Mouse (Mus musculus) gastrocnemius, postnatal 36 days (tissue): Measurements from ENCODE around the gene Tbata. TPM values are rescaled to one million over a fixed set of nuclear protein-coding genes. Genes with fewer than 3 reads are reported as not detected.

ENCODE experiments used
- DNase-seq, 2 experiments: peaks; one replicate each; pipeline ENCODE4 v3.0.0; 2022
- intact Hi-C: fragments of 180-260 bp; cut with DNase I; formaldehyde crosslinking; loops from one replicate; pipeline ENCODE4 v1.15.1; 2025
- total RNA-seq, 2 experiments: library from RNA; stranded (reverse); gene quantifications; 2 replicates each; pipeline ENCODE4 v1.2.3; 2021

The Tbata gene
- total RNA-seq, 2 experiments from 2014 or later: 1.7 TPM; not detected in 1

DNA sequence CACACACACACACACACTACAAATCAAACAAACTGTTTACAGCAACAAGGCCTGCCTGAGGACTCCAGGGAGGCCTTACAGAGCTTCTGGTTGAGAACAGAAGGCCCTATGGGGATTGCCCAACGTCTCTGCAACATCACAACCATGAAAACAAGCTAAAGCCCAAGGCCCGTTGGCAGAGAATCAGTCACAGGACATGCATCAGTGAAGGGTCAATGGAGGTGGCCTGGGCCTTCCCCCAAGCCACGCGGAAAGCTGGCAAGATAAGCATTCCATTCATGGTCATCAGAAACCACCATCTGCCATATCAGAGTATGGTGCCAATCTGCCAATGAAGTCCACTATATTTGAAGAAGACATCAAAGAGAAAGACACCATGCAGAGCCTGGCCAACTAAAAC lies 11.1 kb upstream of the Tbata start:
- peak in 1 of 2 experiments; percentile 20 for DNase-seq
- intact Hi-C loops: no loop called here

DNA sequence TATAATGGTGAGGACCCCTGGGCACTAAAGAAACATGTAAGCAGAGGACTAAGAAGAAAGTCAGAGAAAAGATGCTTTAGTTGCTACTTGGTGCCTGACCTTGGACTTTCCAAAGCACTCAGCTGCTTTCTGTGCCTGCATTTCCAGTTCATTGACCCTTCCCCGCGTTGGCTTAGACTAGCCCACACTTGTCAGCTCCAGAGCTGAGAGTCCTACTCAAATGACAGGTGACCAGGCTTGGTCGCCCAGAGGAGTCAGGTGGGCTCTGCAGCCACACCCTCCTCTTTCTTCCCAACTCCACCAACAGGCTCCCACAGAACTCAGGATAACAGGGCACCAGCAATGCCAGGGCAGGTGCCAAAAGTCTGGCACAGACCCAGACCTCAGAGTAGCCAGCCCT lies 9.4 kb upstream of the Tbata start:
- intact Hi-C loops: no loop called here
- DNase-seq: no peak

- DNase-seq: no peak
- intact Hi-C loops: no loop called here
Measured at GRCm38 (mm10) chr10:61167333-61168096, 4.2 kb upstream of the Tbata start.

GRCm38 (mm10) chr10:61168393-61168792 lies 3.4 kb upstream of the Tbata start:
- no peak for DNase-seq
- intact Hi-C loops: no loop called here

- intact Hi-C loops: no loop called here
- no peak for DNase-seq
Measured at GRCm38 (mm10) chr10:61172496-61172895, 742 bp downstream of the Tbata start.

- no peak for DNase-seq
- intact Hi-C loops: no loop called here
Measured at GRCm38 (mm10) chr10:61174711-61175441, 3.1 kb downstream of the Tbata start.

DNA sequence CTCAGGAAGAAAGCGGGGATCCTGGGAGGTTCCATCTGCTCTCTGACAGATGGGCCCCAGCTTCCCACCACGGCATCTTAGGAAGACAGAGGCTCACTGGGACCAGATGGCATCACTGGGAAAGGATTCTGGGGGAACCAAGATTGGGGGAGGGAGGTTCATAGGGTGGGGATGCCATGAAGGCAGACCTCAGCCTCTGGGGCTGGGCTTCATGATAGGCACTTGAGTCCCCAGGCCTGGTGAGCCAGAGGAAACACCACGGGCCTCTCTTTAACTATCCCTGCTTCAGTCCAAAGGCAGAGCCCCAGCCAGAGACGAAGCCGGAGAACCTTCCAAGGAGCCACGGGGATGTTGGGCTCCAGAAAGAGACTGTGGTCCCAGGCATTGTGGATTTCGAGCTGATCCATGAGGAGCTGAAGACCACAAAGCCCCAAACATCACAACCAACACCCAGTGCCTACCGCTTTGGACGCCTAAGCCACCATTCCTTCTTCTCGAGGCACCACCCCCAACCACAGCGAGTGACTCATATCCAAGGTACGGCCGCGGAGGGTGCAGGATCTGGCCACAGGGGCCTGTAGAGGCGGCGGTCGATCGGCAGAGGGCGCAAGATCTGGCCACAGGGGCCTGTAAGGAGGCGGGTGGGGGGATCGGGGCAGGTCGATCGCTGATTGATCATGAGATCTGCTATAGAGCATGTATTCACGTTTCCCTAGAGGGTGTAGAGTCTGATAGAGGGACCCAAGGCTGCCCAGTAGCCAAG lies 3.9 kb downstream of the Tbata start:
- no peak for DNase-seq
- intact Hi-C loops: no loop called here

DNA sequence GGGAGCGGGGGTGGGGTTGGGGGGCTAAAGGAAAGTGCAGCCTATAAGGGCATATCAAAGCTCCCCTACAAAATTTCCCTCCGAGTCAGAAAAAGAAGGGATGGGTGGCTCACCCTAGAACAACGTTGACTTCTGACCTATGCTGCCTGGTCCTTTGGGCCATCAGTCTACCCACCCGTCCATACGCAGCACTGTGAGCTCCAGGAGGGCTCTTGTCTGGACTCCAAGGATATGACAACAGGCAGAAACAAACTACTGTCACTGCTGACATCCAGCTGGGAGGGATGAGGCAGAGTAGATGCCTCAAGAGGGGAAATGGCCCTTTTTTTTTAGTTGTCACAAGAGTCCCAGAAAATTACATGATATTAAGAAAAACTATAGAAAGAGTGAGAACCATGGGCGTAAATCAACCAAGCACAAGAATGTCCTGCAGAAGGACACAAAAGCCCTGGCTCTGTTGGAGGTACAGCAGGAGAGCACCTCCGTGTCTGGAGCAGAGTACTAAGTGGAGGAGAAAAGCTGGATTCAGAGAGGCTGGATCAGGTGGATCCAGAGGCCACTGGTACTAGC lies 4.6 kb downstream of the Tbata start:
- intact Hi-C loops: no loop called here

GRCm38 (mm10) chr10:61177751-61178150 lies 6.0 kb downstream of the Tbata start:
- intact Hi-C loops: no loop called here
- DNase-seq: no peak

More for the DNA sequence above, 4.6 kb downstream of the Tbata start:
- no peak for DNase-seq

GRCm38 (mm10) chr10:61178687-61179086 lies 6.9 kb downstream of the Tbata start:
- DNase-seq: no peak

DNA sequence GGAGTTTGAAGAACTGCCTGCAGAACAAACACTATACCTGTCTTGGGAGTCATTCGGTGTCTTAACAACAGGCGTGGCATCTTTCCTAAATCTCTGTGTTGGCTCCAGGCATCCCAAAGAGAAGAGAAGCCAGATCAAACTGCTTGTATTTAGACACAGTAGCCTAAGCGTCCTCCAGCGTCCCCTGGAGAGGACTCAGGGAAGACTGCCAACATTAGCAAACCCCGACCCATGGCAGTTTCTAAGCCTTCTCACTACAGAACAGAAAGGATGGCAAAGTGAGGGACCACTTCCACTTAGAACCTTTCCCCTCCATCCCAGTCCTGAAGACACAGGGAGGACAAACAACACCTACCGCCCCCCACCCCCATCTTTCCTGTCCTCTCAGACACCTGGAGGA lies 8.2 kb downstream of the Tbata start:
- DNase-seq: no peak
- intact Hi-C loops: no loop called here

More at GRCm38 (mm10) chr10:61178687-61179086, 6.9 kb downstream of the Tbata start:
- intact Hi-C loops: no loop called here

GRCm38 (mm10) chr10:61187001-61187400 lies 15.2 kb downstream of the Tbata start:
- no peak for DNase-seq
- intact Hi-C loops: no loop called here

- no peak for DNase-seq
Measured at GRCm38 (mm10) chr10:61188010-61188409, 16.3 kb downstream of the Tbata start.

DNA sequence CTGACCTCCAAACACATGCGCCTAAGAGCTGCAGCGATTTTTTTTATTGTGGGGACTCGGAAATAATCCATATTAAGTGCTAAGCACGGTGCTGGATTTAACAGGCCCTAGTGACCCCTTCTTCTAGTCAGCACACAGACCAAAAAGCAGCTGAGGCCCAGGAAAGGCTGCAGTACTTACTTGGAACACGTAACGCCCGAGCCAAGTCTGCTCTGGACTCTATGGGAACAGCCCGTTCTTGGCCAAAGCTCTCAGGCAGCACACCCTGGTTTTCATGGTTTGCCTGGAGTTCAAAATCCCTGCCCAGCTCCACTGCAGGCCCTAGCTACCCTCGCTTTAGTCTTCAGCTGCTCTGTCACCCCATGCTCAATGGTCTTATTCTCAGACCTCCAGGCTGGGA lies 22.9 kb downstream of the Tbata start:
- intact Hi-C loops: loop anchor here (5.0 kb wide), 1 partner anchor 208 kb away; no protein-coding TSS in a partner anchor
- DNase-seq: peak in 1 of 2 experiments; percentile 49

More at GRCm38 (mm10) chr10:61188010-61188409, 16.3 kb downstream of the Tbata start:
- intact Hi-C loops: no loop called here

DNA sequence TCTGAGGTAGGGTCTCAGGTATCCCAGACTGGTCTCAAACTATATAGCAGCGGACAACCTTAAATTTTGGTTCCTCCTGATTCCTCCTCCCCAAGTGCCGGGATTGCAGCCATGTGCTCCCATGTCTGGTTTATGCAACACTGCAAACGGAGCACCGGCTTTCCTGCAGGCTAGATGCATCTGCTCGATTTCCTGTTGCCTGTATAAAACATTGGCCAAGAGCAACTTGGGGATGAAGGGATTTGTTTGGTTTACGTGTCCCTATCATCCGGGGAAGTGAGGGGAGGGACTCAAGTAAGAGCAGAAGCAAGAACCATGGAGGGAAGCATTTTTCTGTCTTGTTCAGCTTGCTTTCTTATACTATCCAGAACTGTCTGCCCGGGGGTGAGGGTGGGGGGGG lies 23.5 kb downstream of the Tbata start:
- intact Hi-C loops: loop anchor here (5.0 kb wide), 1 partner anchor 207 kb away; no protein-coding TSS in a partner anchor
- DNase-seq: peak in 1 of 2 experiments; percentile 12

DNA sequence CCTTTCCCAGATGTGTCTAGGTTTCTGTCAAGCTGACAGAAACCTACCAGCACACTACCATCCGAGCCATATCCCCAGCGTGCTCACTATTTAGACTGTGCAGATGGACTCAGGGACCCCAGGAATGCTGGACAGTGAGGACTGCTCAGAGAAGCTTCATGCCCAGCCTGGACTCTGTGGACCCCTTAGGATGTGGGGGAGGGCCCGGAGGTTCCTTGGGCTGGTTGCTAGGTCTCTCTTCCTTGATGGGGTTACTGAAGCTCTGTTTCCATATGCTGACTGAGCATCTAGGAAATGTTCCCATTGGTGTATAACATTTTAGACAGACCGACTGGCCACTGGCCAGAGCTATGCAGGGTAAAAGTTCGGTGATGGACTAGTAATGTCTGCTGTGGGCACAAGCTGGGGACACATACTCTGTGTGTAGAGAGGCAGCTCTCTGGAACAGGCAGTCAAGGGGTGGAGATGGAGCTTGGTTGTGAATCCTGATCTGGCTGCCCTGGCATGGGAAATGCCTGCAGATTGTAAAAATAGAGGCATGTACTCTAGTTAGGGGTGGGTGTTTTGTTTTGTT lies 24.1 kb downstream of the Tbata start:
- DNase-seq: peak in 1 of 2 experiments; percentile 10
- intact Hi-C loops: loop anchor here (5.0 kb wide), 1 partner anchor 206 kb away; no protein-coding TSS in a partner anchor

- DNase-seq: peak; percentile 57 to 62
- intact Hi-C loops: loop anchor here (1.0 to 5.0 kb wide), 3 partner anchors 73 to 203 kb away; partner anchors contain the start of gene Adamts14
Measured at GRCm38 (mm10) chr10:61199566-61200213, 27.9 kb downstream of the Tbata start.

DNA sequence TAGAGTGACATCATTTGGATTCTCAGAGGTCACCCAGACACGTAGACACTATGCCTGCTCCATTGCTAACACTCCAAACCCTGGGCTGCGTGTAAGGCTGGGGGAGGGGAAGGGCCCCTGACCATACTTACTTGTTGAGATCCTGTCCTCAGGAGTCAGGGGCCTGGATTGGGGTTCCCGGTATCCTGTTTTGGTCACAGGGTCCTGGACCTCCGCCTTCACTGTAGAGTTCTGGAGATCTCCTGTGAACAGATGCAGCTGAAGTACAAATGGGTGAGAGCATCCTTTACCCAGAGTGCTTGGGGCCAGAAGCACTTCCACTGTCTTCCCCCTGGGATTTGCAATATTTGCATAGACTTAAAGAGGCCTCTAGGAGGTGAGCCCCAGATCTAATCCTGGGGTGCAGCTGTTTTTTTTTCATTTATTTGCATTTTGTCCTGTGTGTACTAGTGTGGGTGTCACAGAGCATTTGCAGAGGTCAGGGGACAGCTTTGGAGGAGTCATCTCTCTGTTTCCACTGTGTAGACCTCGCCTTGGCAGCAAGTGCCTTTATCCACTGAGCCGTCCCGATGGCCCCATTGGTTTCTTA lies 28.6 kb downstream of the Tbata start:
- intact Hi-C loops: loop anchor here (5.0 kb wide), 1 partner anchor 72 kb away; the partner anchor contains the start of gene Adamts14
- no peak for DNase-seq

- intact Hi-C loops: loop anchor here (5.0 kb wide), 1 partner anchor 71 kb away; the partner anchor contains the start of gene Adamts14
- no peak for DNase-seq
Measured at GRCm38 (mm10) chr10:61200998-61201397, 29.2 kb downstream of the Tbata start.
